Mouse (Mus musculus) brain, embryonic 14.5 days (tissue): ENCODE data around the gene Gm10401.

ENCODE experiments used
- CTCF ChIP-seq: fragments of 200-500 bp; IDR thresholded peaks from 2 replicates; pipeline ENCODE4 v1.5.1; 2012; ENCODE audit warnings: inconsistent platforms, mild to moderate bottlenecking, moderate library complexity, borderline replicate concordance; ENCODE audit not compliant: insufficient read depth, insufficient read length; ENCODE audit errors: extremely low read depth
- POLR2A ChIP-seq: fragments of 200-500 bp; IDR thresholded peaks from 2 replicates; pipeline ENCODE4 v1.6.1; 2012; ENCODE audit warnings: mild to moderate bottlenecking, inconsistent platforms, borderline replicate concordance; ENCODE audit not compliant: poor library complexity, insufficient read depth, insufficient read length, severe bottlenecking; ENCODE audit errors: extremely low read depth

GRCm38 (mm10) chr5:115052546-115052945, 45.5 kb downstream of the Gm10401 start:
- no peak for TF ChIP-seq POLR2A
- no peak for TF ChIP-seq CTCF
